Mouse (Mus musculus): Measurements from ENCODE around the gene Ebna1bp2.

Gene Ebna1bp2

DNA sequence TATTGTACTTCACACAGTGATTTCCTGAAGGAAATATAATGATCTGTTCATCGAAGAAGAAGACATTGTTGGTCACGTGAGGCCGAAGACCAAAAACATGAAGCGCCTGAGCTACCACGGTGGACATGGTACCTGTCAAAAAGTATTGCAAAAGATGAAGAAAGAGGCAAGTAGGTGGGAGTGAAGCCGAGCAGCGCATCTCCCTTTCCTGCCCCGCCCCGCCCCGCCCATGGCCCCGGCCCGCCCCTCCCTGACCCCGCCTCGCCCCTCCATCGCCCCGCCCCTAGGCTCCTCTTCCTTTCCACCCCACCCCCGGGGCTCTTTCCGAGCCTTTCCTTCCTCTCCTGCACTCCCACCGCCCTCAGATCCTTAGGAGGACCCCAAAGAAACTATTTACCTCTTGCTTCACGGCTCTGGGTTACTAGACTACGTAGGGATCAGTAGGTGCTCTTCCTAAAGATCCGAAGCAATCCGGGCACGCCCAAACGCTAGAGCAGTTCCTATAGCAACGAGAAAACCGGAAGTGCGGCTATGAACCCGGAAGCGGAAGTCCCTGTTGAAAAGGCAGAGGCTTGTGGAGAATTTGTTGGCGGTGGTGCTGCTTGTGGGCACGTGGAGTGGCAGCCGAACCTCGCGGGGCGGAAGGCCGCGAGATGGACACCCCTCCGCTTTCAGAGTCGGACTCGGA lies at the start of gene Ebna1bp2, which contains the start of gene Cfap57:
Ebna1bp2 (plus strand) TSS at position 521 of the 688 bp plus-strand sequence.
Cfap57 (minus strand) TSS at position 499 of the 688 bp plus-strand sequence.
- peak; percentile 83 for DNase-seq (ENCODE audit: low spot score)

DNA sequence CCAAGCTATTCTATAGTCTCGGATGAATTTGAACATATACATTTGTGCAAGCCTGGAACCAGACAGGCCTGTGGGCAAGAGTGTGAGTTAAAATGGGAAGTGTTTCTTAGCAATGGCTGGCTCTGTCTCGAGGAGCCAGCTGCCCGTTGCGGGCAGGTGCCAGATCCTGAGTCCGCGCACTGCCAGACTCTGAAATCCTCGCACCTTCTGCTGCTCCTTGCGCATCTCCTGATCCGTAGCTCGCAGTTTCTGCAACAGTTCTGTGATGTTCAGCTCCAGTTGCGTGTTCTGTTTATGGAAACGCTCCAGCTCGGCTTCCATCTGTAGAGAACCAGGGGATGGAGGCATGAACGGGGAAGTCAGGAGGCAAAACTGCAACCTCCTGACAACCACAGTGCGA lies 49.2 kb upstream of the Ebna1bp2 start:
- DNase-seq (ENCODE audit: low spot score), result no peak

DNA sequence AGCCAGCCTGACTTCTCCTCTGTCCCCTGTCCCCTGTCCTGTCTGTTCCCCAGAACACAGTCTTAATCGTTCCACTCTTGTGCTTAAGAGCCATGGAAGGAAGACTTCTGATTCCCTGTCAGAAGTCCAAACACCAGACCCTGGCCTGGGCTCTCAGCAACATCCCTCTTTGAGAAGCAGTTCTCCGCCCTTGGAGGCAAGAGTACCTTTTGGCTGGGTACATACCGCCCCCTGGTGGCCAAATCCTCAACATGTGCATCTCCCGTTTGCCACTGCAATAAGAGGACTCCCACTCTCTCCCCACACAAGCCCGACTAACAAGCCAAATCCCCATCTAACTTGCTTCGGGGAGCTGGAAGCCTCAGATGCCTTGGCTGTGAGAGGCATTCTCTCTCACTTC lies 44.5 kb upstream of the Ebna1bp2 start:
- peak; percentile 25 for DNase-seq (ENCODE audit: low spot score)

DNA sequence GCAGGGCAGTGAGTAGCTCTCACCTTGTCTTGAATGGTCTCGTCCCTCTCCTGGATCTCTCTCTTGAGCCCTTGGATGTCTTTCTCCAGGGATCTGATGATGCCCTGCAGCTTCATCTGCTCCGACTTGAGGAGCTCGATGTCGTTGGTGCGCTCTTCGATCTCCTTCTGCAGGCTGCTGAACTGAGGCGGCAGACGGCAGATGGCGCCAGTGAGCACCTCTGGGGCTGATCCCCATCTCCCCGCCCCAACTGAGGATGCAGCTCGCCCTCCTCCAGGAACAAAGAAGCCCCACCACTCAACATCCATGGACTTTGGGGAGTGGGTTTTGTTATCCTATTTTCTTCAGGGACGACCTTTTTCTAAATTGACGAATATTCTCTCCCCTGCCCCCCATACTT lies 41.3 kb upstream of the Ebna1bp2 start:
- DNase-seq (ENCODE audit: low spot score), result no peak

DNA sequence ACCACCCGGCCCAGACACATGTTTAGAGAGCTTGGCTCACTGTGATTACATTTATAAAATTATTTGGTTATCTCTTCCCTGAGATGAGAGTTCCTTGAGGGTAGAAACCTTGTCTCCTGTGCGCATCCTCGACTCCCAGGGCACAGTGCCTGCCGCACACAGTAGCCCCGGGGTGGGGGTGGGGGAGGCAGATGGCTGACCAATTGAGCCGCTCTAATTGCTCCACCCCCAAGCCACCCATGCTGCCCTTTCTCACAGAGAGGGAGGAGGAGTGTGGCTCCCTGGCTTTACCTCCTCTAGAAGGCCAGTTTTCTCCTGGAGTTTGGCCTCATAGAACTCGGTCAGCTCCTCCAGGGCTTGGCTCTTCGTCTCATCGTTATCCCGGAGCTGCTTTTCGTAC lies 39.1 kb upstream of the Ebna1bp2 start:
- no peak for DNase-seq (ENCODE audit: low spot score)

DNA sequence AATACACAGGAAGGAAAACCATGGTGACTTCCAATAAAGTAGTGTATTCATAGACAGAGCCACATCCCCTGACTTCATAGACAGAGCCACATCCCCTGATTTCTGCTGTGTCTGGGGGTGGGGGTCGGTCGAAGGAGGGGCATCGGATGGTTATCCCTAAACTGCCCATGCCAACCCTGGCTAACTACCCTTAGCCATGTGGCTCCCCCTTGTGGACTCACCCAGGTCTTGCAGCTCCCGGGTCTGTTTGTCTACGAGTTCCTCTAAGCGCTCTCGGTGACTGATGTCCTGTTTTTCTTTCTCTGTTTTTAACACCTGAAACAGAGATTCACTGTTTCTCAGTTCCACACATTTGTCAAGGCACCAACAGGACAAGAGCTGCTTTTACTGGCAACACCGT lies 38.0 kb upstream of the Ebna1bp2 start:
- no peak for DNase-seq (ENCODE audit: low spot score)

DNA sequence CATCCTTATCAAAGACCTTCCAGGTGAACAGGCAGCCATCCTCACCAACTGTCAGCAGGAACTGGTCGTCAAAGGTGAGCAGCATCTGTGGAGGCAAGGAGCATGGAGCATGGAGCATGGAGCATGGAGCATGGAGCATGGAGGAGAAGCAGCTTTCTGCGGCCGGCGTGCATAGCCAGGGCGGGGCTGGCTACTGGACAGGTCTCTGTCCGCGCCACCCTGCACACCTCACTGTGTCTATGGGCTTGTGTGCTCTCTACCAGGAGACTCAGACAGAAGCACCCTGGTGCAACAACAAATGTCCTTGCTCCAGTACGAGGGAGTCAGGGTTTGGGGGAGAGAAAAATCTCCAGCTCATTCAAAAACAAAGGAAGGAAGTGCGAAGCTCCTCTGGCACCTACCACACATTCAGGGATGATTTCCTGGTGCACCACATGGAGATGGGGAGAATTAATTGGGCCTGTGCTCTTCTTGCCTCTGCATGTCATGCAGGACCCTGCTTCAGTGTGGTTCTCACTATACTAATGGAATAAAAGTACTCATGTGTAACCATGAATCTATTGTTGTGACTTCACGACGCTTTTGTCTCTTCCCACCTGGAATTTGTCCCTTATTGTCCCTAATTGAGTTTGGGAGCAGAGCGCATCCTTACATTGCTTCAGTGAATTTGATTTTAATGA lies 31.4 kb upstream of the Ebna1bp2 start:
- no peak for DNase-seq (ENCODE audit: low spot score)

DNA sequence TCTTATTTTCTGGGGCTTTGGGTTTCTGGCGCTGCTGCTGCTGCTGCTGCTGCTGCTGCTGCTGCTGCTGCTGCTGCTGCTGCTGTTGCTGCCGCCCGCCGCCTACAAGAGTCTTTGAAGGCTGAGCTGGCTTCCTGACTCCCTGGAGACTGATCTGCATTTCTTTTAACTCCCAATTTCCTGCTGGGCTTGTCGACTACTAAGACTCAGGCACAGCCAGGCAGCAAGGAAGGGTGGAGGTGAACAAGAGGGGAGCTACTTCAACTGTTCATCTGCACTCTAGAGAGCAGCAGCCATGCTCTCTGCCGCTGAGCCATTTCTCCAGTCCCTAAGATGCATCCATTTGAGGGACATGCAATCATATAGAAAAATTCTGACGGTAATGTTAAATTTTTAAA lies 30.9 kb upstream of the Ebna1bp2 start:
- no peak for DNase-seq (ENCODE audit: low spot score)

DNA sequence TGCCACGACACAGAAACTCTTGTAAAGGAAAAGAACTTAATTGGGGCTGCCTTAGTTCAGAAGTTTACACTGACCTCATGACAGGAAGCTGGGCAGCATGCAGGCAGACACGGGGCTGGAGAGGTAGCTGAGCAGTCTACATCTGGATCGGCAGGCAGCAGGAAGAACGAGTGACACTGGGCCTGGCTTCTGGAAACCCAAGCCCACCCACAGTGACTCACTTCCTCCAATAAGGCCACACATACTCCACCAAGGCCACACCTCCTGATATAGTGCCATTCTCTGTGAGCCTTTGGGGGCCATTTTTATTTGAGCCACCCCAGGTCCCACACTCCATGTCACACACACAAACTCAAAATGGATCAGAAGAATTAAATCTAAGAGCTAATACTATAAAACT lies 16.5 kb upstream of the Ebna1bp2 start:
- DNase-seq (ENCODE audit: low spot score), result no peak

DNA sequence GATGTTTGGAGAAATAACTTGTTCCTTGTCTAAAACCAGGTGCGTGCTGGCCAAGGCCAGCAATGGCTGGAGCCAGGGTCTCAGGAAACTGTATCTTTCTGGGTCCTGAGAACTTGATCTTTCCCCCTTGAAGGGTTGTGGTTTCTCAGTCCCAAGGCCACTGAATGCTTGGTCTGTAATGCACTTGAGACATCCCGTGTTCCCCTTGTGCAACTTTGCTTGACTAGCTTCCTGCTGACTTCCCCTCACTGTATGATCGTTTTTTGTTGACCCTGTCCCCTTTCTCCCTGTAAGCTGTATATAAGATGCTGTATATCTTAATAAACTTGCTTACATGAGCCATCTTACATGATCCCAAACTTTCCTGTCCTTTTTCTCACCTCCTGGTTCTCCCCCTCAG lies 10.8 kb upstream of the Ebna1bp2 start:
- no peak for DNase-seq (ENCODE audit: low spot score)

DNA sequence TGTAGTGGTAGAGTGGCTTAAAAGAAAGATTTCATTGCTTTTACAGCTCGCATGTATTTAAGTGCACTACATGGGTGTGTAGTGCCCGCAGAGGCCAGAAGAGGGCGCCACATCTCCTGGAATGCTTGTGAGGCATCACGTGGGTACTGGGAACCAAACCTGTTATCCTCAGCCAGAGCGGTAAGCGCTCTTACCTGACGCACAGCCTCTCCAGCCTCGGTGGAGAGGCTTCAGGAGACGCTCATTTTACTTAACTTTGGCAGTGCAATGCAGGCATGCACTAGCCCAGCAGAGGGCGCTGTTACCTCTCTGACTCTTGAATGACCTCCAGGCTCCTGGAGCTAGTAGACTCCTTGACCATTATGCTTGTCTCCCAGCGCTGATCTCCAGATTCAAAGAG lies 8.0 kb upstream of the Ebna1bp2 start:
- DNase-seq (ENCODE audit: low spot score), result no peak

DNA sequence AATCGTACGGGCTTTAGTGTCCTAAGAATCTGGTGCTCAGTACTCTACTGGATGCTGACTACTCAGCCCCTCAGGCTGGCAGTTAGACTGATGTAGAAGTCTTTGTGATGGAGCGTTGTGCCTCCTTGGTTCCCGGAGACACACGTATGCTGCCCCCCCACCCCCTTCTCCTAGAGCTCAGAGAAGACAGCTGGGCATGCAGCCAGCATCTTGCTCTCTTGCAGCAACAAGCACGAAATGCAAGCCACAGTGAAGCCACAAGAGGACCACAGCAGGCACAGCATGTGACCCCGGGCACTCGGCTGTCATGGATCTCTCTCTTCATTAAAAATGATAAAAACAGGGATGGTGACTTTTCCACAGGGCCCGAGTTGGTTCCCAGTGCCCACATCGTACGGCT lies 5.2 kb upstream of the Ebna1bp2 start:
- DNase-seq (ENCODE audit: low spot score), result no peak

DNA sequence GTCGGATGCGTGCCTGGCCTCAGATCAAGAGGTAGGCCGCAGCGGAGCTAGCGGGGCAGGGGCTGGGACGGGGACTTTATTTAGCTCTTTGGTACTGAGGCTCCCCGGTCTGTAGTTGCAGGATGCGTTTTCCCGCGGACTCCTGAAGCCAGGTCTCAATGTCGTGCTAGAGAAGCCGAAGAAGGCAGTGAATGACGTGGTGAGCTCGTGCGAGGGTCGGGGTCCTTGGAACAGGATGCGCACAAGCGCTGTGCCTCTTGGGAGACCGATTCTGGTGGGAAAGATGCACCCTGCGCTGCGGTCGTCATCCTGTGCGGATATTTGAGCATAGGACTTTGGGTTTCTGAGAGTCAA lies 345 bp downstream of the Ebna1bp2 start:
- DNase-seq (ENCODE audit: low spot score), result no peak

DNA sequence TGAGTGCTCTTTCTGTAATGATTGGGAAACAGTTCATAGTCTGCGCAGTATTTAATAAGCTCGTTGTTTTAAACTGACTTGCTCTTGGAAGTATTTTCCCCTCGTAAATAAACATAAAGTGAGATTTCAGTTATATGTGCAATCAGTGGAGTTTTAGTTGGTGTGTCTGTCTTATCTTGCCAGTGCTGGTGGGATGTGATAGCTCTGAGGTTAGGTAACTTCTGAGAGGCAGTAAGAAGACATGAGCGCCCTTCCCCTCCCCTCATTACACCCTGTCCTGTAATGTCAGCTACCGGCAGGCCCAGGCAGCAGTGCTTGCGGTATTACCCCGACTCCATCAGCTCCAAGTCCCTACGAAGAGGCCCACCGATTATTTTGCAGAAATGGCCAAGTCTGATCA lies 1.2 kb downstream of the Ebna1bp2 start:
- DNase-seq (ENCODE audit: low spot score), result no peak

DNA sequence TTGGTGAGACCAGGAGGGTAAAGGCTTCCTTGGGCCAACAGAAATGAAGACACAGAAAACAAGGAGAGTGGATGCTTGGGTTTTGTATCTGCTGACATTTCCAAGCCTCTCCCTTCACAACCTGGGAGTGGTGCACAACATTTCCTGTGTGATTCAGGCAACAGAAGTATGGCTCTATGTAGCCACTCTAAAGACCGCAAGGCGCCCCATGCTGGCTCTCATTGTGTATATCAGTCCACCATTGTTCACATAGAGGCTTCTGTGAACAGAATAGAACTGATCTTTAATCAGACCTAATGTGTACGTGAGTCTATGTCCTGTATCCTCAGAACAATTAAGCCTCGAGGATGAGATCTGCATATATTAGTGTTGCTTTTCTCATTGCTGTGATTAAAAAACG lies 9.7 kb downstream of the Ebna1bp2 start:
- no peak for DNase-seq (ENCODE audit: low spot score)

DNA sequence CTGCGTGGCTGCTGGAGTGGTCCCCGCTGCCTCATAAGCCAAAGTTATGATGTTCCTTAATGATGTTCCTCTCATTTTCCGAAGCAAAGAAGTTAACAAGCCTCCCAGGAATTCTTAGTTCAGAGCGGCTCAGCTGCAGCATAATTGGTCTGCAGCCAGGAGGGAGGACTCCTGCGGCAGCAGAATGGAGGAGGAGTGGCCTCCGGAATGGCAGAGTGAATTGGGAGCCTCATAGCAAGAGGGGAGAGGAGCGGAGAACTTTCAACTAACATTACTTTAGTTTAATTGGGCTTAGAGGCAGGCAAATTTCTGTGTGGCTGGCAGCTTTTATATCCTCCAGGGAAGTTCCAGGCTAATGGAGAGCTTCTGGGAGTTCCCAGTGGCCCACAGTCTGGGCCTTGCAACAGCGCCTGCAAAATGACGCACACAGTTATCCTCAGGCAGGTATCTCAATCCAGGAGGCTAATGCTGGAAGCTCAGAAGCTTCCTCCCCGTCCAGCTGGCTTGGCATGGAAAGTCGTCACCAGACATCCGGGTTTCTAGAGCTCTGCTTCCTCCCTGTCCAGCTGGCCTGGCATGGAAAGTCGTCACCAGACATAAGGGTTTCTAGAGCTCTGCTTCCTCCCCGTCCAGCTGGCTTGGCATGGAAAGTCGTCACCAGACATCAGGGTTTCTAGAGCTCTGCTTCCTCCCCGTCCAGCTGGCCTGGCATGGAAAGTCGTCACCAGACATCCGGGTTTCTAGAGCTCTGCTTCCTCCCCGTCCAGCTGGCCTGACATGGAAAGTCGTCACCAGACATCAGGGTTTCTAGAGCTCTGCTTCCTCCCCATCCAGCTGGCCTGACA lies 22.0 kb downstream of the Ebna1bp2 start:
- no peak for DNase-seq (ENCODE audit: low spot score)

DNA sequence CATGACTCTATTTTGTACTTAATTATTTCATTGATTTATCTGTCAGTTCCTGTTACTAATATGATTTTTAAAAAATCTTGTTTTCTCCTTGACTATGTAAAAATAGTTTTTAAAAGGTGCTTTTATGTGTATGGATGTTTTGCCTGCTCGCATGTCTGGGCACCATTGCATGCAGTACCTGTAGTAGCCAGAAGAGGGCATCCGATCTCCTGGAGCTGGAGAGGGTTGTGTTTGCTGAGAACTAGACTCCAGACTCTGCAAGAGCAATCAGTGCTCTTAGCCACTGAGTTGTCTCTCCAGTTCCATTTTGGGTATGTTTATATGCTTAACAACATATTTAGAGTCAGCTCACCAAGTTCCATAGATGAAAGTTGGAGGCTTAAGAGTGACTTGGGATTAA lies 24.6 kb downstream of the Ebna1bp2 start:
- no peak for DNase-seq (ENCODE audit: low spot score)

DNA sequence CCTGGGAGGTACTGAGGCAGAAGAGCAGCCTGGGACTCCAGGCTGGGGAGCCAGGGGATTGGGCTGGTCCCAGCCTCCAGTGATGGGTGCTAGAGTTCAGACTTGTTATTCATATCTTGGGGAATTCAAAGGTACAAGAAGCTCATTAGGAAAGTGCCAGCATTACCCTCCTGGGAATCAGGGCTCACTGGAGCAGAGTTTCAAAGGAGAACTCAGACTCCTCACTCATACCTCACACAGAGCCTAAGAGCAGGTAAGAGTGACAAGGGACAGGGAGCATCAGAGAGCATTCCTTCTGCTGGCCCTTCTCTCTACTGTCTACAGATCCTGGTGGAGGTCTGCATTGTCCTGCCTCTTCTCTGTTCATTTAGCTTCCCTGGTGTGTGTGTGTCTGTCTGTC lies 38.1 kb downstream of the Ebna1bp2 start, which contains the start of gene Olfr62:
Olfr62 (plus strand) TSS at position 301 of the 400 bp plus-strand sequence.
- no peak for DNase-seq (ENCODE audit: low spot score)
